Mouse (Mus musculus) ES-E14 (cell line): Measurements from ENCODE around the gene Npc2.

Experiments
- CHD2 ChIP-seq: IDR thresholded peaks from 2 replicates; pipeline ENCODE4 v1.6.1; 2014; ENCODE audit warnings: mild to moderate bottlenecking, low read depth, low read length, inconsistent platforms
- HCFC1 ChIP-seq: IDR thresholded peaks from 2 replicates; pipeline ENCODE4 v1.6.1; 2012; ENCODE audit warnings: low read length, inconsistent platforms, borderline replicate concordance; ENCODE audit not compliant: insufficient read depth
- MAFK ChIP-seq: IDR thresholded peaks from 2 replicates; pipeline ENCODE4 v1.6.1; 2014; ENCODE audit warnings: mild to moderate bottlenecking, low read depth, low read length, inconsistent platforms; ENCODE audit not compliant: insufficient read depth
- ZC3H11A ChIP-seq: IDR thresholded peaks from 2 replicates; pipeline ENCODE4 v1.6.1; 2012; ENCODE audit warnings: low read depth, mild to moderate bottlenecking, inconsistent platforms, low read length, borderline replicate concordance
- ZNF384 ChIP-seq: IDR thresholded peaks from 2 replicates; pipeline ENCODE4 v1.6.1; 2012; ENCODE audit warnings: low read depth, low read length, inconsistent platforms

- TF ChIP-seq CHD2 (no peak), ZC3H11A (no peak), HCFC1 (no peak), ZNF384 (no peak), MAFK (no peak)
Measured at GRCm38 (mm10) chr12:84706886-84707285, 66.1 kb downstream of the Npc2 start.
